Mouse (Mus musculus) limb, embryonic 15.5 days (tissue): ENCODE measurements around the gene Tor1aip2. TPM values are rescaled to one million over a fixed set of nuclear protein-coding genes. Genes with fewer than 3 reads are reported as not detected.

Experiments
- ATAC-seq: fragments of 200-750 bp; cut with Nextera tagmentation; 2 replicates; pipeline ENCODE4 v1.8.0; 2017; ENCODE audit warnings: low read depth, moderate TSS enrichment; ENCODE audit not compliant: insufficient number of reproducible peaks, low FRiP score, low TSS enrichment
- H3K27ac ChIP-seq: fragments of 300-500 bp; sonication (generic); 2 replicates; pipeline ENCODE4 v1.5.1; 2015; ENCODE audit warnings: moderate library complexity, mild to moderate bottlenecking, inconsistent platforms
- H3K27me3 ChIP-seq: fragments of 300-500 bp; sonication (generic); 2 replicates; pipeline ENCODE4 v1.6.1; 2015; ENCODE audit warnings: inconsistent platforms
- H3K36me3 ChIP-seq: fragments of 300-500 bp; sonication (generic); 2 replicates; pipeline ENCODE4 v1.6.1; 2015; ENCODE audit warnings: inconsistent platforms
- H3K4me1 ChIP-seq: fragments of 300-500 bp; sonication (generic); 2 replicates; pipeline ENCODE4 v1.6.1; 2015; ENCODE audit warnings: inconsistent platforms
- H3K4me2 ChIP-seq: fragments of 300-500 bp; sonication (generic); 2 replicates; pipeline ENCODE4 v1.6.1; 2015; ENCODE audit warnings: mild to moderate bottlenecking, inconsistent platforms
- H3K4me3 ChIP-seq: fragments of 300-500 bp; sonication (generic); 2 replicates; pipeline ENCODE4 v1.5.1; 2015; ENCODE audit warnings: mild to moderate bottlenecking, inconsistent platforms
- H3K9ac ChIP-seq: fragments of 300-500 bp; sonication (generic); 2 replicates; pipeline ENCODE4 v1.6.1; 2015; ENCODE audit warnings: inconsistent platforms
- H3K9me3 ChIP-seq: fragments of 300-500 bp; sonication (generic); 2 replicates; pipeline ENCODE4 v1.6.1; 2016; ENCODE audit warnings: inconsistent platforms
- WGBS: fragments of 180-500 bp; shearing (Covaris S2); methylation state at CpG from one replicate; pipeline ENCODE4 v1.1.7; 2015; 5-methylcytosine and 5-hydroxymethylcytosine counted together
- polyA plus RNA-seq: library from polyadenylated mRNA; unstranded; fragments of >200 nt; fragmentation: Nextera tagmentation; extraction: Ambion mirVana; gene quantifications from 2 replicates; pipeline ENCODE4 v1.2.1, GENCODE M21; 2015

Tor1aip2 gene
- polyA plus RNA-seq, 1 experiment from 2014 or later, result 116 TPM

DNA sequence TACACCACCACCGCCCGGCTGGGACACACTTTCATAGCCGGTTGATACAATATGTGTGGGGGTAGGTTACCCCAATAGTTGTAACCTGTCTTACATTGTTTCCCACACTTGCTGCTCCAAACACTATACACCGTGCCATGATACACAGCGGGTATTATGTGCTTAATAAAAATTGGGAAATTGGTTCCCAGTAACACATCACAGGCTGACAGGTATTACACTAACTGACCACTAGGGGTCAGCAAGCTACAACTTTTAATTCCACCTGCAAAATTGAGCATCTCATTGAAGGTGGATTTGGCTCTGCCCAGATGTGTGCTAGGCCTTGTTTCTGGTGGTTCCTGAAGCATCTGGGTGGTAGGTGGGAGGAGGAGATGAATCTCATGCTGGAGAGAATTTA, 50.6 kb downstream of the Tor1aip2 start:
- 53% methylated on average over 5 of the region's 5 CpGs for WGBS
- Histone ChIP-seq H3K4me1 (no peaks in the 10 kb centered on the region), H3K27me3 (no peaks in the 10 kb centered on the region), H3K4me2 (no peak overlapping the region), H3K9ac (no peak overlapping the region), H3K36me3 (no peaks in the 10 kb centered on the region), H3K4me3 (no peak overlapping the region), H3K9me3 (no peaks in the 10 kb centered on the region), H3K27ac (no peak overlapping the region)
- no peak for ATAC-seq

DNA sequence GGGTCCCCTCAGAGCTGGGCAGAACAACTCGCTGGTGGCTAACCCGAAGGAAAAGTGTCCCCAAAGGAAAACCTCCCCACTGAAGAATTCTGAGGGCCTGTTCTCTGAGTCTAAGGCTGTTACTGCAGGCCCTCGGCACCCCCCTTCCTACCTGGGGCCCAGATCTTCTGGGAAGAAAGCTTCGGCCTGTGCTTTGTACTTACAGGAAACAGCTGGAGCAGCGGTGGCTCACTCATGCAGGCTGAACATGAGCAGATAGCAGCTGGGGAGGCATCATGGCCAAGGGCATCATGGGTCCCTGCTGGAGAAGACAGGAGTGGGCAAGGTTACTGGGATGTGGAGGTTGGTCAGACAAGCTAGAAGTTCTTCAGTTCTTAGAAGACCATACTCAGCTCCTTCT, 52.4 kb downstream of the Tor1aip2 start:
- no peak overlapping the region for H3K27ac ChIP-seq
- WGBS, result 54% methylated on average over 5 of the region's 5 CpGs
- H3K4me3 ChIP-seq, result no peak overlapping the region
- H3K9ac ChIP-seq, result no peak overlapping the region
- no peaks in the 10 kb centered on the region for H3K27me3 ChIP-seq
- no peaks in the 10 kb centered on the region for H3K9me3 ChIP-seq
- H3K4me2 ChIP-seq, result no peak overlapping the region
- H3K36me3 ChIP-seq, result no peaks in the 10 kb centered on the region
- no peaks in the 10 kb centered on the region for H3K4me1 ChIP-seq
- ATAC-seq, result no peak

DNA sequence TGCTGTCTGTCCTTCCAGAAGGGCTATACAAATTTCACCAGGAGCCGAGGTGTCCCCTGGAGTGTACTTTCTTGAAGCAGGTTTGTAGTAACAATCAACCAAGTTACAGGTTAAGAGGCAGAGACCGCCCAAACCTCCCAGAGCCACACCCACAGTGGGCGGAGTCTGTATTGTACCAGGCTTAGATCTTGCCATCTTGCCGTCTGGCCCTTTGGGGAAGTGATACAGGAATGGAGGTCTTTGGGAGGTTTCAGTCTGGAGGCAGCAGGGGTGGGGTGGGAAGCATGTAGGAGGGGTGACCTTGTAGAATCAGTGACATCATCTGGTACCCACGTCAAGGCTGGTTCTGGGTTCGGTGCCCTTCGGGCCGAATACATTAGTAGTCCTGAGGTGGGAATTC, 54.4 kb downstream of the Tor1aip2 start:
- Histone ChIP-seq H3K36me3 (no peaks in the 10 kb centered on the region), H3K27ac (no peak overlapping the region), H3K4me3 (no peak overlapping the region), H3K27me3 (no peaks in the 10 kb centered on the region), H3K9ac (no peak overlapping the region), H3K4me1 (no peaks in the 10 kb centered on the region), H3K9me3 (no peaks in the 10 kb centered on the region), H3K4me2 (no peak overlapping the region)
- no peak for ATAC-seq
- 57% methylated on average over 8 of the region's 8 CpGs for WGBS

DNA sequence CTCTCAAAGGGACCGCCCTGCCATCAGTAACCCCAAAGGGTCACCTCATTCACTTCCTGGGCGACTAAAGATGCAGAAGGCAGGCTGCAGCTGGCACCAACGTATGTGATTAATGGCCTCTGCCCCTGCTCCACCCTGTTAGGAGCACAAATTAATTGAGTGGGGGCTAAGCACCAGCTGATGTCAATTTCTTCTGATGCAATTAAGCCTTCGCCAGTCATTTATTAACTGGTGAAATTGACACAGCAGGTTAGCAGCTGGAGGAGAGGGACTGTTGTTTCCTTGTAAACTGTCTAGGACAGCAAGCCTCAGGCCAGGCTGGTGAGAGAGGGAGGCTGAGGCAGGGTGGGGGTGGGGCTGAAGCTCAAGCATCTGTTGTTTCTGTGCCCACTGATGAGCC, 54.8 kb downstream of the Tor1aip2 start:
- H3K4me3 ChIP-seq, result no peak overlapping the region
- H3K4me1 ChIP-seq, result no peaks in the 10 kb centered on the region
- H3K27ac ChIP-seq, result no peak overlapping the region
- H3K4me2 ChIP-seq, result no peak overlapping the region
- no peaks in the 10 kb centered on the region for H3K27me3 ChIP-seq
- H3K9me3 ChIP-seq, result no peaks in the 10 kb centered on the region
- WGBS, result 38% methylated on average over 4 of the region's 4 CpGs
- no peak for ATAC-seq
- no peak overlapping the region for H3K9ac ChIP-seq
- H3K36me3 ChIP-seq, result no peaks in the 10 kb centered on the region

DNA sequence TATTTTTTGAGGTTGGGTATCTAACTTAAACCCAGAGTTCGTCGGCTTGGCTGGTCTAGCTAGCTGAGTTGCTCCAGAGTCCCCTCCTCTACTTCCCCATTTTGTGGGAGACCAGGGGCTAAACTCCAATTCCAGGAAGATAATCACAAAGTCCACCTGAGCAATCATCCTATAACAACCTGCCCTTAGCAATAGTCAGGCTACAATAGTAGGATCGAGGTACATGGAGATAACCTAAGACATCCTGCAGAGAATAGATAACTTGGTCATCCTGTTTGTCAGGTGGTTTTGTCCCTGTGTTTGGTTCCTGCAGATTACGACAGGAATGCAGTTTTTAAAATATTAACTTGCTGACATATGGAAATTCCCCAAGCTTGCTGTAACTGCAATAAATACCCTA, 56.6 kb downstream of the Tor1aip2 start:
- ATAC-seq, result no peak
- H3K9ac ChIP-seq, result no peak overlapping the region
- no peaks in the 10 kb centered on the region for H3K27me3 ChIP-seq
- H3K4me1 ChIP-seq, result no peaks in the 10 kb centered on the region
- no peak overlapping the region for H3K27ac ChIP-seq
- H3K9me3 ChIP-seq, result no peaks in the 10 kb centered on the region
- no peak overlapping the region for H3K4me2 ChIP-seq
- no peak overlapping the region for H3K4me3 ChIP-seq
- no peaks in the 10 kb centered on the region for H3K36me3 ChIP-seq
- WGBS, result 77% methylated on average over 4 of the region's 4 CpGs

DNA sequence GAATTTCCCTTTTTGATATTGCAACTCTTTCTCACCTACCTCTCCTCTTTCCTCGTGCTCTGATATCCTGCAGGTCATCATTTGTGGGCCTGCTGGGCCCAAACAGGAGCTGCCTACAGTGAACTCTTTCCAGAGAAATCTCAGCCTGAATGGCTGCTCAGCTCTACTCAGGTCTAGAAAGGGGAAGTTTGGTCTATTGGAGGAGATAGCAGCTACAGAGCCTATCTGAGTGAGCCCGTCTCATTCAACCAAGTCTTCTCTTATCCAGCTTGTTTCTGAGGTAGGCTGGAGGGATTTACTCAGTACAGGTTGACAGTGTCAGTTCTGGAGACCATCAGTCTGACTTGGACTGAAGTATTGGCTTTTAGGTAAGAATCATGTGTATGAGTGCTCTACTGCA, 68.6 kb downstream of the Tor1aip2 start:
- no peak overlapping the region for H3K4me2 ChIP-seq

DNA sequence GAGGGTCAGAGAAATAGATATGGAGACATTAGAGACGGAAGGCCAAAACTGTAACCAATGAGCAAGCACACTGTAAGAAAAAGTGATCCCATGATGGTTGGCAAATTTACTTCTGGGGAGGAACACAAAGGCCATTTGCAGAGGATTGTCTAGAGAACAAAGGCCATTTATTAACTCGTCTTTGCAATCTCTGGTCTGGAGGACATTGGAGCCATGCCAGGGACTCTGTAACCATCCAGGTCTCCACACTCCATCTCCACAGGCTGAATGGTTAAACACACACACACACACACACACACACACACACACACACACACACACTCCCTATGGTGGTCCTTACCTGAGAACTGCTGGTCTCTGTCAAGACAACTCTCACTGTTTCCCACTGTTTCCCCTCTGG, 70.2 kb downstream of the Tor1aip2 start:
- Histone ChIP-seq H3K9ac (no peak overlapping the region), H3K9me3 (no peaks in the 10 kb centered on the region), H3K36me3 (no peaks in the 10 kb centered on the region), H3K4me3 (no peak overlapping the region), H3K27me3 (no peaks in the 10 kb centered on the region), H3K4me2 (no peak overlapping the region), H3K27ac (no peak overlapping the region), H3K4me1 (no peaks in the 10 kb centered on the region)
- 77% methylated on average over 2 of the region's 2 CpGs for WGBS
- no peak for ATAC-seq

More for the DNA sequence above, 68.6 kb downstream of the Tor1aip2 start:
- Histone ChIP-seq H3K4me1 (no peaks in the 10 kb centered on the region), H3K27ac (no peak overlapping the region), H3K9me3 (no peaks in the 10 kb centered on the region), H3K36me3 (no peaks in the 10 kb centered on the region), H3K9ac (no peak overlapping the region), H3K4me3 (no peak overlapping the region), H3K27me3 (no peaks in the 10 kb centered on the region)
- 85% methylated on average over 2 of the region's 2 CpGs for WGBS
- ATAC-seq, result no peak

DNA sequence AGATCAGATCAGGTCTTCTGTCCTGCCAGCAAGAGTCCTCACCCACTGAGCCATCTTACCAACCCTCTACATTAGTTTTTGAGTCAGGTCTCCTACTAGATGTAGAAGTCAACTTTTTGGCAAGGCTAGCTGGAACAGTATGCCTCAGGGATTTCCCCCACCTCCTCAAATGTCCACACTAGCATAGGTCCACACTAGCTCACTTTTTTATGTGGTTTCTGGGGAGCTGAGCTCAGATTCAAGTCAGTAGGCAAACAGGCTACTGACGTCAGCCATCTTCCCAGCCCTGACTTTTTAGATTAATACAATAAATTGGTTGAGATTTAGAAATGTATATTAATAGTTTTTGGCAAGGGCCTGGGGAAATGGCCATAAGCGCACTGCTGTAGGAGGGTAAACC, 72.2 kb downstream of the Tor1aip2 start:
- Histone ChIP-seq H3K4me3 (no peak overlapping the region), H3K9me3 (no peaks in the 10 kb centered on the region), H3K4me1 (no peaks in the 10 kb centered on the region), H3K36me3 (no peaks in the 10 kb centered on the region), H3K9ac (no peak overlapping the region), H3K4me2 (no peak overlapping the region), H3K27me3 (no peaks in the 10 kb centered on the region), H3K27ac (no peak overlapping the region)
- 76% methylated on average over 2 of the region's 2 CpGs for WGBS
- ATAC-seq, result no peak

DNA sequence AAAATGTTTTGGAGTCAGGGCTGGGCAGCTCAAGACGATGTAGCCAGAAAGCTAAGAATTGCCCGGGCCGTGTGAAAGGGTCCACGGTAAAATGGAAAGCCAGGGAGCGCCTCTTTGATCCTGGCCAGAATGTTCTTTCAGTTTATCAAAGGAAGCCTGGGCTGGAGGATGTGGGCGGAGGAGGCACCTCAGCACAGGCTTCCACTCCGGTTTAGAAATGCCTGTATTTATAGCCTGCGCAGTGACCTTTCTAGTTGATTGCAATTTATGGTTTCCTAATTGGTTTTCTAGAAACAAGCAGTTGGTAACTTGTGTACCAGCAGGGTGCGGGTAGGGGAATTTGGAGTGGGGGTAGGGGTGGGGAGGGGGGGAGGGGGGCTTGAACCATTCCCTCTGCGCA, 73.2 kb downstream of the Tor1aip2 start:
- Histone ChIP-seq H3K4me1 (no peaks in the 10 kb centered on the region), H3K9me3 (no peaks in the 10 kb centered on the region), H3K9ac (no peak overlapping the region), H3K27ac (no peak overlapping the region), H3K27me3 (no peaks in the 10 kb centered on the region), H3K4me2 (no peak overlapping the region), H3K36me3 (no peaks in the 10 kb centered on the region), H3K4me3 (no peak overlapping the region)
- 12% methylated on average over 10 of the region's 10 CpGs for whole genome bisulfite sequencing
- ATAC-seq, result no peak

DNA sequence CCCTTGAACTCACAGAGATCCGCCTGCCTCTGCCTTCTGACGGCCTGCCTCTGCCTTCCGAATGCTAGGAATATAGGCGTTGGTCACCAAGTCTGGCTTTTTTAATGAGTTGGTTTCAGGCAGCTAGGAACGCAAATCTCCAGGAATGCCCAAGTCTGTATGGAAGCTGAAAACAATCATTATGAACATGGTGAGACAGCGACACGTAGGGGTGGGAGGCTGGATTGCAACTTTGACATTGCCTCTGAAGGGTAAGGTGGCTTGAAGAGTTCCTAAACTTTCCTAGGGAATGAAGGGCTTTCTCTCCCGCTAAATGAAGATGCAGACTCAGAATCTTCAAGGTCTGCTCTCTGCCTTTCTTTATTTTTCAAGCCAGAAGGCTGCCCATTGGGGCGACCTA, 75.9 kb downstream of the Tor1aip2 start:
- no peak overlapping the region for H3K4me2 ChIP-seq
- no peak for ATAC-seq
- H3K4me3 ChIP-seq, result no peak overlapping the region
- no peaks in the 10 kb centered on the region for H3K27me3 ChIP-seq
- no peaks in the 10 kb centered on the region for H3K36me3 ChIP-seq
- no peaks in the 10 kb centered on the region for H3K4me1 ChIP-seq
- H3K27ac ChIP-seq, result no peak overlapping the region
- no peaks in the 10 kb centered on the region for H3K9me3 ChIP-seq
- H3K9ac ChIP-seq, result no peak overlapping the region
- WGBS, result 75% methylated on average over 9 of the region's 9 CpGs

DNA sequence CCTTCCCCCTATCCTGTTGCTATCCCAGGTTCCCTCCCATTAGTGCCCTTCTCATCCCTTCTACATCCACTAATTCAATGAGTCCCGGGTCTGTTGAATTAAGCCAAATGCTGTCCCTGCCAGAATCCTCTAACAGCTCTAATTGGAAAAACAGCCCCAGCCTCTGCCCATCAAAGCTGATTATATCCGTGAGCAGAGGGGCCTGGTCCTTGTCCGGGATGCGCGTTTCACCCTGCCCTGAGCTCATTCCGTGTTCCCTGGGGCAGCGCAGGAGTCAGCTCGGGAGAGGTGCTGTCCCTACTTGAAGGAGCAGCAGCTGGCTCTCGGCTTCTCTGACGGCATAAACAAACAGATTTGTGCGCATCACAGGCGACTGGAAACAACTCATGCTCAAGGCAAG, 76.5 kb downstream of the Tor1aip2 start:
- Histone ChIP-seq H3K9ac (no peak overlapping the region), H3K4me3 (no peak overlapping the region), H3K4me1 (no peaks in the 10 kb centered on the region), H3K9me3 (no peaks in the 10 kb centered on the region), H3K4me2 (no peak overlapping the region), H3K27ac (no peak overlapping the region), H3K27me3 (no peaks in the 10 kb centered on the region), H3K36me3 (no peaks in the 10 kb centered on the region)
- ATAC-seq, result no peak
- WGBS, result 16% methylated on average over 12 of the region's 12 CpGs

DNA sequence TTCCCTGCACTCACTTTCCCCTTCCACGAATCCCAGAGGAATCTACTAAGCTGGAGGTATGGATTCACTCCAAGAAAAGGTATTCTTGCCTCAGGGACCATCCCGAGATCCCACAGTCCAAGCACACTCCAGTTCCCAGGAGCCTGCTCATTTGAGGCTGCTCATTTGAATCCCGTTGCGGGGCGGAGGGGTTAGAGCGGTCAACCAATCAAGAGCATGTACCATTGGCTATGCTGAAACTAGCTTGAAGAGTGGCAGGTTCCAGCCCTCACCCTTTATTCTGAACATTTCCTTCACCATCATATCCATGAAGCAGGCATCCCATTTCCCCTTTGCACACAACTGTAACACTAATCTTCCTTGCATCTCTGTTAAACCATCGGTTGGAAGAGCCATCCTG, 76.9 kb downstream of the Tor1aip2 start:
- Histone ChIP-seq H3K27ac (no peak overlapping the region), H3K36me3 (no peaks in the 10 kb centered on the region), H3K4me3 (no peak overlapping the region), H3K4me1 (no peaks in the 10 kb centered on the region), H3K9me3 (no peaks in the 10 kb centered on the region), H3K4me2 (no peak overlapping the region), H3K27me3 (no peaks in the 10 kb centered on the region), H3K9ac (no peak overlapping the region)
- ATAC-seq, result no peak
- WGBS, result 50% methylated on average over 7 of the region's 7 CpGs

DNA sequence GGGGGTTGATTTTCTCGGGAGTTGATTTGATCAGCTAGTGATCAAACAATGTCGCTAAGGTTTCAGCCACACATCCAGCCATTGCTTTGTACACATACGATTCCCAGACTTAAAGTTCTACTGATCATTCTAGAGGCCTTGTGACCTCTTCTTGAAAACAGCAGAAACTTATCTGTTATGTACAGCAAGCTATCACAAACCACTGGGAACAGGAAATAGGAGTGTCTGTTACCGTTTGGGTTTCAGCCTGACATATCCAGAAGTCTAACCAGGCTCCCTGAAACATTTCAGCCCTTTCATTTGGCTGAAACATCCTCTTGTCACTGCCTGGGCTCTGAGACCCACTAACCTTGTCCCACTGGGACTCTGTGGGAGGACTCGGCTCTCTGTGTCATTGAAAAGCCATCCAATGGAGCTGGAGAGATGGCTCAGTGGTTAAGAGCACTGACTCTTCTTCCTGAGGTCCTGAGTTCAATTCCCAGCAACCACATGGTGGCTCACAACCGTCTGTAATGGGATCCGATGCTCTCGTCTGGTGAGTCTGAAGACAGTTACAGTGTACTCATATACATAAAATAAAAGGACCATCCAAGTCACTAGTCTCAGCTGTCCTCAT, 78.8 kb downstream of the Tor1aip2 start:
- WGBS, result 77% methylated on average over 8 of the region's 8 CpGs
- H3K27ac ChIP-seq, result no peak overlapping the region
- H3K4me1 ChIP-seq, result no peaks in the 10 kb centered on the region
- no peak overlapping the region for H3K9ac ChIP-seq
- no peak for ATAC-seq
- no peak overlapping the region for H3K4me2 ChIP-seq
- no peaks in the 10 kb centered on the region for H3K27me3 ChIP-seq
- no peaks in the 10 kb centered on the region for H3K36me3 ChIP-seq
- H3K9me3 ChIP-seq, result no peaks in the 10 kb centered on the region
- no peak overlapping the region for H3K4me3 ChIP-seq
